Mouse (Mus musculus): ENCODE data around the gene Cdk6. TPM values are rescaled to one million over a fixed set of nuclear protein-coding genes. Genes with fewer than 3 reads are reported as not detected.

The Cdk6 gene
- polyA plus RNA-seq, 1 experiment from 2014 or later: 6.3 TPM

- Histone ChIP-seq H3K9ac (ENCODE audit: low read depth, low read length) (no peak overlapping the region), H3K9me3 (replicated peaks; ENCODE audit: control insufficient read depth, low read length, poor library complexity, severe bottlenecking) (no peaks in the 10 kb centered on the region), H3K36me3 (ENCODE audit: control insufficient read depth, insufficient read depth, low read length) (peaks cover 10% of the 10 kb centered on the region; the same call in 1 of the 2 replicates), H3K4me3 (ENCODE audit: low read depth, low read length) (no peak overlapping the region), H3K4me1 (ENCODE audit: control insufficient read depth, insufficient read depth, low read length) (no peaks in the 10 kb centered on the region), H3K4me2 (ENCODE audit: low read length) (no peak overlapping the region), H3K27me3 (ENCODE audit: control insufficient read depth, insufficient read depth, low read depth, low read length) (no peaks in the 10 kb centered on the region), H3K27ac (ENCODE audit: low read length) (no peak overlapping the region)
- ATAC-seq: no peak
- 94% methylated on average over 1 of the region's 1 CpGs for WGBS
Observed at GRCm38 (mm10) chr5:3551481-3551880, 210.2 kb downstream of the Cdk6 start.

- H3K27ac ChIP-seq (ENCODE audit: low read length): no peak overlapping the region
- H3K4me1 ChIP-seq (ENCODE audit: control insufficient read depth, insufficient read depth, low read length): no peaks in the 10 kb centered on the region
- no peak overlapping the region for H3K4me2 ChIP-seq (ENCODE audit: low read length)
- no peaks in the 10 kb centered on the region for H3K9me3 ChIP-seq (replicated peaks; ENCODE audit: control insufficient read depth, low read length, poor library complexity, severe bottlenecking)
- no peaks in the 10 kb centered on the region for H3K27me3 ChIP-seq (ENCODE audit: control insufficient read depth, insufficient read depth, low read depth, low read length)
- H3K9ac ChIP-seq (ENCODE audit: low read depth, low read length): no peak overlapping the region
- H3K4me3 ChIP-seq (ENCODE audit: low read depth, low read length): no peak overlapping the region
- WGBS: 96% methylated on average over 2 of the region's 2 CpGs
- peaks cover 20% of the 10 kb centered on the region for H3K36me3 ChIP-seq (ENCODE audit: control insufficient read depth, insufficient read depth, low read length)
- ATAC-seq: no peak
Observed at GRCm38 (mm10) chr5:3554198-3554597, 212.9 kb downstream of the Cdk6 start.

- Histone ChIP-seq H3K36me3 (ENCODE audit: control insufficient read depth, insufficient read depth, low read length) (peaks cover 44% of the 10 kb centered on the region), H3K4me2 (ENCODE audit: low read length) (no peak within 1 kb of the TSS), H3K9me3 (replicated peaks; ENCODE audit: control insufficient read depth, low read length, poor library complexity, severe bottlenecking) (no peaks in the 10 kb centered on the region), H3K9ac (ENCODE audit: low read depth, low read length) (no peak within 1 kb of the TSS), H3K27ac (ENCODE audit: low read length) (no peak within 1 kb of the TSS), H3K4me3 (ENCODE audit: low read depth, low read length) (no peak within 1 kb of the TSS), H3K27me3 (ENCODE audit: control insufficient read depth, insufficient read depth, low read depth, low read length) (no peaks in the 10 kb centered on the region), H3K4me1 (ENCODE audit: control insufficient read depth, insufficient read depth, low read length) (no peaks in the 10 kb centered on the region)
- no peak for ATAC-seq
- 94% methylated on average over 4 of the region's 4 CpGs for WGBS
Observed at GRCm38 (mm10) chr5:3571266-3571665, 230.0 kb downstream of the Cdk6 start, which contains the start of gene 1700109H08Rik. TSS of gene 1700109H08Rik (plus strand) at chr5:3571566.

GRCm38 (mm10) chr5:3574825-3575224 lies 233.5 kb downstream of the Cdk6 start:
- Histone ChIP-seq H3K9me3 (replicated peaks; ENCODE audit: control insufficient read depth, low read length, poor library complexity, severe bottlenecking) (no peaks in the 10 kb centered on the region), H3K27me3 (ENCODE audit: control insufficient read depth, insufficient read depth, low read depth, low read length) (no peaks in the 10 kb centered on the region), H3K36me3 (ENCODE audit: control insufficient read depth, insufficient read depth, low read length) (peaks cover 68% of the 10 kb centered on the region), H3K4me1 (ENCODE audit: control insufficient read depth, insufficient read depth, low read length) (no peaks in the 10 kb centered on the region), H3K9ac (ENCODE audit: low read depth, low read length) (no peak overlapping the region), H3K27ac (ENCODE audit: low read length) (no peak overlapping the region), H3K4me2 (ENCODE audit: low read length) (no peak overlapping the region), H3K4me3 (ENCODE audit: low read depth, low read length) (no peak overlapping the region)
- 96% methylated on average over 2 of the region's 2 CpGs for WGBS
- ATAC-seq: no peak

- Histone ChIP-seq H3K36me3 (ENCODE audit: control insufficient read depth, insufficient read depth, low read length) (peaks cover 69% of the 10 kb centered on the region), H3K9me3 (replicated peaks; ENCODE audit: control insufficient read depth, low read length, poor library complexity, severe bottlenecking) (no peaks in the 10 kb centered on the region), H3K4me1 (ENCODE audit: control insufficient read depth, insufficient read depth, low read length) (no peaks in the 10 kb centered on the region), H3K9ac (ENCODE audit: low read depth, low read length) (no peak overlapping the region), H3K4me2 (ENCODE audit: low read length) (no peak overlapping the region), H3K4me3 (ENCODE audit: low read depth, low read length) (no peak overlapping the region), H3K27me3 (ENCODE audit: control insufficient read depth, insufficient read depth, low read depth, low read length) (no peaks in the 10 kb centered on the region), H3K27ac (ENCODE audit: low read length) (no peak overlapping the region)
- 95% methylated on average over 2 of the region's 2 CpGs for WGBS
- no peak for ATAC-seq
Observed at GRCm38 (mm10) chr5:3577939-3578338, 236.7 kb downstream of the Cdk6 start.

- WGBS: 95% methylated on average over 7 of the region's 7 CpGs
- Histone ChIP-seq H3K4me2 (ENCODE audit: low read length) (no peak overlapping the region), H3K27ac (ENCODE audit: low read length) (no peak overlapping the region), H3K4me3 (ENCODE audit: low read depth, low read length) (no peak overlapping the region), H3K9ac (ENCODE audit: low read depth, low read length) (no peak overlapping the region), H3K4me1 (ENCODE audit: control insufficient read depth, insufficient read depth, low read length) (no peaks in the 10 kb centered on the region), H3K36me3 (ENCODE audit: control insufficient read depth, insufficient read depth, low read length) (peaks cover 71% of the 10 kb centered on the region), H3K27me3 (ENCODE audit: control insufficient read depth, insufficient read depth, low read depth, low read length) (no peaks in the 10 kb centered on the region), H3K9me3 (replicated peaks; ENCODE audit: control insufficient read depth, low read length, poor library complexity, severe bottlenecking) (no peaks in the 10 kb centered on the region)
- no peak for ATAC-seq
Observed at GRCm38 (mm10) chr5:3579066-3579465, 237.8 kb downstream of the Cdk6 start.

Other genes starting within 250 kb of the Cdk6 start
- gene Fam133b, start 202.3 kb downstream of the Cdk6 start, polyA plus RNA-seq (2015; fragmentation: Nextera tagmentation; extraction: Ambion mirVana): 23.0 and 25.2 TPM in 2 replicates
- 2.2 and 2.4 TPM in 2 replicates for gene 1700109H08Rik, start 230.1 kb downstream of the Cdk6 start, polyA plus RNA-seq (2015; fragmentation: Nextera tagmentation; extraction: Ambion mirVana)